Mouse (Mus musculus) embryonic facial prominence, embryonic 12.5 days (tissue): ENCODE data around the gene Mrpl10. TPM values are rescaled to one million over a fixed set of nuclear protein-coding genes. Genes with fewer than 3 reads are reported as not detected.

ENCODE experiments used
- ATAC-seq: fragments of 200-750 bp; cut with Nextera tagmentation; 2 replicates; pipeline ENCODE4 v1.8.0; 2017; ENCODE audit not compliant: insufficient number of reproducible peaks, insufficient read depth, low FRiP score, low TSS enrichment
- H3K27ac ChIP-seq: fragments of 300-500 bp; sonication (generic); 2 replicates; pipeline ENCODE4 v1.5.1; 2016; ENCODE audit warnings: mild to moderate bottlenecking
- H3K27me3 ChIP-seq: fragments of 300-500 bp; sonication (generic); 2 replicates; pipeline ENCODE4 v1.6.1; 2016; ENCODE audit warnings: mild to moderate bottlenecking, moderate library complexity
- H3K36me3 ChIP-seq: fragments of 300-500 bp; sonication (generic); 2 replicates; pipeline ENCODE4 v1.6.1; 2016; ENCODE audit warnings: mild to moderate bottlenecking
- H3K4me1 ChIP-seq: fragments of 300-500 bp; sonication (generic); 2 replicates; pipeline ENCODE4 v1.6.1; 2016
- H3K4me2 ChIP-seq: fragments of 300-500 bp; sonication (generic); replicated peaks from 2 replicates; pipeline ENCODE4 v1.6.1; 2016; ENCODE audit warnings: mild to moderate bottlenecking, moderate library complexity
- H3K4me3 ChIP-seq: fragments of 300-500 bp; sonication (generic); 2 replicates; pipeline ENCODE4 v1.5.1; 2016; ENCODE audit warnings: mild to moderate bottlenecking
- H3K9ac ChIP-seq: fragments of 300-500 bp; sonication (generic); 2 replicates; pipeline ENCODE4 v1.6.1; 2016; ENCODE audit warnings: mild to moderate bottlenecking, moderate library complexity
- H3K9me3 ChIP-seq: fragments of 300-500 bp; sonication (generic); 2 replicates; pipeline ENCODE4 v1.6.1; 2016; ENCODE audit warnings: mild to moderate bottlenecking, moderate library complexity
- WGBS: fragments of 180-500 bp; shearing (Covaris S2); methylation state at CpG from one replicate; pipeline ENCODE4 v1.1.7; 2016; 5-methylcytosine and 5-hydroxymethylcytosine counted together
- polyA plus RNA-seq: library from polyadenylated mRNA; unstranded; fragments of >200 nt; fragmentation: Nextera tagmentation; extraction: Ambion mirVana; gene quantifications from 2 replicates; pipeline ENCODE4 v1.2.1, GENCODE M21; 2016

Mrpl10 gene
- polyA plus RNA-seq, 1 experiment from 2014 or later = 81.6 TPM

- Histone ChIP-seq H3K27ac (no peak overlapping the region), H3K4me3 (no peak overlapping the region), H3K36me3 (peaks cover 4% of the 10 kb centered on the region; the same call in 1 of the 2 replicates), H3K9me3 (no peaks in the 10 kb centered on the region), H3K4me2 (no peak overlapping the region), H3K27me3 (no peaks in the 10 kb centered on the region), H3K4me1 (peaks cover 7% of the 10 kb centered on the region), H3K9ac (peak overlapping the region; percentile 7; the same call in 1 of the 2 replicates)
- 92% methylated on average over 4 of the region's 4 CpGs for WGBS
- ATAC-seq = no peak
Observed at GRCm38 (mm10) chr11:97032499-97032898, 8.9 kb upstream of the Mrpl10 start.

GRCm38 (mm10) chr11:97033781-97034180, 7.6 kb upstream of the Mrpl10 start:
- H3K9ac ChIP-seq = no peak overlapping the region
- WGBS = 91% methylated on average over 4 of the region's 4 CpGs
- peaks cover 7% of the 10 kb centered on the region for H3K4me1 ChIP-seq
- no peak overlapping the region for H3K27ac ChIP-seq
- H3K36me3 ChIP-seq = peaks cover 4% of the 10 kb centered on the region; the same call in 1 of the 2 replicates
- no peaks in the 10 kb centered on the region for H3K9me3 ChIP-seq
- no peak overlapping the region for H3K4me2 ChIP-seq
- ATAC-seq = no peak
- no peaks in the 10 kb centered on the region for H3K27me3 ChIP-seq
- no peak overlapping the region for H3K4me3 ChIP-seq

GRCm38 (mm10) chr11:97036141-97036540, 5.2 kb upstream of the Mrpl10 start:
- H3K36me3 ChIP-seq = peaks cover 4% of the 10 kb centered on the region; the same call in 1 of the 2 replicates

GRCm38 (mm10) chr11:97038881-97039280, 2.5 kb upstream of the Mrpl10 start:
- Histone ChIP-seq H3K27me3 (no peaks in the 10 kb centered on the region), H3K36me3 (no peaks in the 10 kb centered on the region), H3K4me1 (peaks cover 7% of the 10 kb centered on the region), H3K9me3 (no peaks in the 10 kb centered on the region), H3K4me3 (no peak overlapping the region), H3K4me2 (no peak overlapping the region), H3K9ac (no peak overlapping the region), H3K27ac (no peak overlapping the region)
- no peak for ATAC-seq
- WGBS = 69% methylated on average over 7 of the region's 7 CpGs

More at GRCm38 (mm10) chr11:97036141-97036540, 5.2 kb upstream of the Mrpl10 start:
- no peak overlapping the region for H3K4me2 ChIP-seq
- no peaks in the 10 kb centered on the region for H3K27me3 ChIP-seq
- H3K27ac ChIP-seq = no peak overlapping the region
- WGBS = 73% methylated on average over 5 of the region's 5 CpGs
- no peak for ATAC-seq
- H3K4me1 ChIP-seq = no peaks in the 10 kb centered on the region
- no peak overlapping the region for H3K9ac ChIP-seq
- H3K9me3 ChIP-seq = no peaks in the 10 kb centered on the region
- no peak overlapping the region for H3K4me3 ChIP-seq

GRCm38 (mm10) chr11:97040301-97041021, 899 bp upstream of the Mrpl10 start:
- no peaks in the 10 kb centered on the region for H3K9me3 ChIP-seq
- peak overlapping the region; percentile 71 for H3K4me2 ChIP-seq
- H3K27me3 ChIP-seq = no peaks in the 10 kb centered on the region
- H3K9ac ChIP-seq = no peak overlapping the region
- H3K27ac ChIP-seq = no peak overlapping the region
- WGBS = 49% methylated on average over 12 of the region's 12 CpGs
- H3K4me3 ChIP-seq = peak overlapping the region; percentile 83
- peaks cover 12% of the 10 kb centered on the region for H3K36me3 ChIP-seq
- H3K4me1 ChIP-seq = peaks cover 7% of the 10 kb centered on the region
- ATAC-seq = no peak

GRCm38 (mm10) chr11:97044902-97045301, 3.5 kb downstream of the Mrpl10 start:
- WGBS = 97% methylated on average over 8 of the region's 8 CpGs
- no peak overlapping the region for H3K4me3 ChIP-seq
- peaks cover 32% of the 10 kb centered on the region for H3K36me3 ChIP-seq

GRCm38 (mm10) chr11:97045861-97046260, 4.5 kb downstream of the Mrpl10 start:
- Histone ChIP-seq H3K27me3 (no peaks in the 10 kb centered on the region), H3K4me3 (no peak overlapping the region), H3K9ac (no peak overlapping the region), H3K36me3 (peaks cover 32% of the 10 kb centered on the region), H3K4me2 (no peak overlapping the region), H3K9me3 (no peaks in the 10 kb centered on the region), H3K4me1 (peaks cover 12% of the 10 kb centered on the region), H3K27ac (no peak overlapping the region)
- 80% methylated on average over 7 of the region's 7 CpGs for WGBS
- no peak for ATAC-seq

More at GRCm38 (mm10) chr11:97044902-97045301, 3.5 kb downstream of the Mrpl10 start:
- no peaks in the 10 kb centered on the region for H3K27me3 ChIP-seq
- no peak overlapping the region for H3K4me2 ChIP-seq
- no peak for ATAC-seq
- H3K9ac ChIP-seq = no peak overlapping the region
- H3K27ac ChIP-seq = no peak overlapping the region
- no peaks in the 10 kb centered on the region for H3K9me3 ChIP-seq
- peaks cover 7% of the 10 kb centered on the region for H3K4me1 ChIP-seq

- Histone ChIP-seq H3K4me3 (no peak overlapping the region), H3K4me1 (peaks cover 19% of the 10 kb centered on the region), H3K9me3 (no peaks in the 10 kb centered on the region), H3K4me2 (no peak overlapping the region), H3K36me3 (peaks cover 32% of the 10 kb centered on the region), H3K27me3 (no peaks in the 10 kb centered on the region), H3K27ac (no peak overlapping the region), H3K9ac (no peak overlapping the region)
- ATAC-seq = no peak
- WGBS = 82% methylated on average over 8 of the region's 8 CpGs
Observed at GRCm38 (mm10) chr11:97048090-97048650, 6.8 kb downstream of the Mrpl10 start.

GRCm38 (mm10) chr11:97049492-97050085, 8.2 kb downstream of the Mrpl10 start:
- WGBS = 71% methylated on average over 6 of the region's 6 CpGs
- Histone ChIP-seq H3K27ac (no peak overlapping the region), H3K4me1 (peaks cover 19% of the 10 kb centered on the region), H3K4me2 (no peak overlapping the region), H3K9me3 (no peaks in the 10 kb centered on the region), H3K9ac (no peak overlapping the region), H3K4me3 (no peak overlapping the region), H3K36me3 (peaks cover 40% of the 10 kb centered on the region), H3K27me3 (no peaks in the 10 kb centered on the region)
- ATAC-seq = no peak

GRCm38 (mm10) chr11:97050216-97050943, 9.0 kb downstream of the Mrpl10 start, which contains the start of gene Osbpl7:
Gene Osbpl7, plus strand, starts transcription at chr11:97050628.
- H3K27me3 ChIP-seq = no peaks in the 10 kb centered on the region
- peak; percentile 55; the same call in 1 of the 2 replicates for ATAC-seq
- no peak within 1 kb of the TSS for H3K27ac ChIP-seq
- no peaks in the 10 kb centered on the region for H3K9me3 ChIP-seq
- H3K36me3 ChIP-seq = peaks cover 40% of the 10 kb centered on the region
- H3K9ac ChIP-seq = peak within 1 kb of the TSS; percentile 81
- peak within 1 kb of the TSS; percentile 96 for H3K4me2 ChIP-seq
- H3K4me1 ChIP-seq = peaks cover 19% of the 10 kb centered on the region
- WGBS = 9% methylated on average over 18 of the region's 18 CpGs
- H3K4me3 ChIP-seq = peak within 1 kb of the TSS; percentile 70

- peaks cover 19% of the 10 kb centered on the region for H3K4me1 ChIP-seq
- 24% methylated on average over 13 of the region's 13 CpGs for WGBS
- H3K9me3 ChIP-seq = no peaks in the 10 kb centered on the region
- H3K27me3 ChIP-seq = no peaks in the 10 kb centered on the region
- H3K36me3 ChIP-seq = peaks cover 44% of the 10 kb centered on the region
- no peak overlapping the region for H3K27ac ChIP-seq
- H3K9ac ChIP-seq = peak overlapping the region; percentile 81
- peak overlapping the region; percentile 96 for H3K4me2 ChIP-seq
- H3K4me3 ChIP-seq = peak overlapping the region; percentile 70
- no peak for ATAC-seq
Observed at GRCm38 (mm10) chr11:97050944-97051586, 9.7 kb downstream of the Mrpl10 start.
